Mouse (Mus musculus) heart, embryonic 11.5 days (tissue): ENCODE data around the gene Pus1. TPM values are rescaled to one million over a fixed set of nuclear protein-coding genes. Genes with fewer than 3 reads are reported as not detected.

Experiments
- ATAC-seq: fragments of 200-750 bp; cut with Nextera tagmentation; replicated peaks from 2 replicates; pipeline ENCODE4 v1.8.0; 2017; ENCODE audit warnings: moderate library complexity; ENCODE audit not compliant: insufficient number of reproducible peaks, low FRiP score, low TSS enrichment
- H3K27ac ChIP-seq: fragments of 300-500 bp; sonication (generic); 2 replicates; pipeline ENCODE4 v1.5.1; 2014; ENCODE audit warnings: mild to moderate bottlenecking, low read depth, low read length
- H3K27me3 ChIP-seq: fragments of 300-500 bp; sonication (generic); 2 replicates; pipeline ENCODE4 v1.6.1; 2014; ENCODE audit warnings: mild to moderate bottlenecking, low read length, mixed read lengths; ENCODE audit not compliant: control insufficient read depth, insufficient read depth
- H3K36me3 ChIP-seq: fragments of 300-500 bp; sonication (generic); 2 replicates; pipeline ENCODE4 v1.6.1; 2014; ENCODE audit warnings: mild to moderate bottlenecking, low read length, moderate library complexity, mixed read lengths; ENCODE audit not compliant: control insufficient read depth, insufficient read depth
- H3K4me1 ChIP-seq: fragments of 300-500 bp; sonication (generic); 2 replicates; pipeline ENCODE4 v1.6.1; 2014; ENCODE audit warnings: low read length; ENCODE audit not compliant: control insufficient read depth, insufficient read depth
- H3K4me2 ChIP-seq: fragments of 300-500 bp; sonication (generic); 2 replicates; pipeline ENCODE4 v1.6.1; 2014; ENCODE audit warnings: mild to moderate bottlenecking, moderate library complexity
- H3K4me3 ChIP-seq: fragments of 300-500 bp; sonication (generic); 2 replicates; pipeline ENCODE4 v1.5.1; 2014; ENCODE audit warnings: low read depth, low read length
- H3K9ac ChIP-seq: fragments of 300-500 bp; sonication (generic); 2 replicates; pipeline ENCODE4 v1.6.1; 2014; ENCODE audit warnings: mild to moderate bottlenecking, low read depth, low read length, moderate library complexity
- H3K9me3 ChIP-seq: fragments of 300-500 bp; sonication (generic); replicated peaks from 2 replicates; pipeline ENCODE4 v1.6.1; 2016; ENCODE audit warnings: low read length; ENCODE audit not compliant: control insufficient read depth
- WGBS: fragments of 180-500 bp; shearing (Covaris S2); extraction: QIAGEN DNeasy Blood & Tissue Kit; methylation state at CpG from one replicate; pipeline ENCODE4 v1.1.7; 2014; ENCODE audit not compliant: insufficient replicate concordance; 5-methylcytosine and 5-hydroxymethylcytosine counted together
- polyA plus RNA-seq: library from polyadenylated mRNA; unstranded; fragments of >200 nt; fragmentation: Nextera tagmentation; extraction: Ambion mirVana; gene quantifications from 2 replicates; pipeline ENCODE4 v1.2.1, GENCODE M21; 2014

The Pus1 gene
- polyA plus RNA-seq = 19.6 and 23.2 TPM in 2 replicates

DNA sequence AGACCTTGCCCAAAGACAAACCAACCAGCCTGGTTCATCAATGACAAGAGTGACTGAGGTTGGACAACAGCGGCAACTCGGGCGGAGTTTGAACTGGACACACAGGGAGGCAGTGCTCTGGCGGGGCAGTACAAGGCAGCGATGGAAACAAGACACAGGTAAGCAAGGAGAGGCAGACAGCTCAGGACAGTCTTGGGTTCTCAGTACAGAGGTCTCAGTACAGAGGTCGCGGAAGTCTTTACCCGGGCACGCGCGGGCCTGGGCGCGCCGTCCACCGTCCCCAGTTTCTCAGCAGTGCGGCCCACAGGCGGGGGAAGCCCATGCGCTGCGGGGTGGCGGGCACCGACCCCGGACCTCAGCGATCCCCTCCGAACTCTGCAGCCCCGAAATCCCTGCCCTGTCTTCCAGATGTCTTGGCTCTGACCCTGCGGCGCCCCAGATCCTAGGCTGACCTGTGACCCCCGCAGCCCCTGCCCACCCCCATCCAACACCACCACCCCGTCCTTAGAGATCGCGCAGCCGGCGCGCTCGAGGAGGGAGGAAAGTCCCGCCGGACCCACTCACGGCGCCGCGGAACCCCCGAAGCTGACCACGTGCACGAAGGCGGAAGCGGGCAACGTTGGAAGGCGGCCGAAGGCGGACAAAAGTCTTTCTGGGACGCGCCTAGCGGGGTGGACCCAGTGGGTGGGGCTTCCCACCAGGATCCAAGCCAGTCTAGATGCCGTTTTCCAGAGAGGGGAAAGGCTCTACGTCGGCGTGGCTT lies at the start of gene Pus1:
Gene Pus1 (minus strand): TSS at position 662 of the 763 bp plus-strand sequence.
- H3K4me1 ChIP-seq = peaks cover 3% of the 10 kb centered on the region; the same call in 1 of the 2 replicates
- under 1% methylated on average over 56 of the region's 57 CpGs for WGBS

DNA sequence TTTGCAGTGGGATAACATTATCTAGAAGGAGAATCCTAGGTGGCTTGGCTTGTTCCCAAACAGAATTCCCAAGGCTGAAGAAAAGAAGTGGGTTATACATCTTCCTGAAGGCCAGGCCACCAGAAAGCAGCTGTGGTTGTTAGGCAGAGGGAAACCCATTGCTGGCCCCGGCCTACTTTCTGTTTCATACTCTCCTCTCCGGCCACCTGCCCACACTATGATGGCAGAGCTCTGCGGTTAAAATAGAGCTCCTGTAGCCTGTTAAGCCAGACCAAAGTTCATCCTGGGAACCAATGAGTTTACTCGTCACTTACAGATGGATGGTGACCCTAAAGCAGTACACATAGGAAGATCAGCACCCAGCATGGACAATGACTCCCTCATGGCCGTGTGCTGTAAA lies 47.1 kb upstream of the Pus1 start:
- Histone ChIP-seq H3K9ac (no peak overlapping the region), H3K4me1 (no peaks in the 10 kb centered on the region), H3K9me3 (no peaks in the 10 kb centered on the region), H3K36me3 (no peaks in the 10 kb centered on the region), H3K27ac (no peak overlapping the region), H3K4me2 (no peak overlapping the region), H3K4me3 (no peak overlapping the region), H3K27me3 (no peaks in the 10 kb centered on the region)
- ATAC-seq = no peak
- WGBS = 88% methylated on average over 5 of the region's 5 CpGs

More for the DNA sequence above, at the start of gene Pus1:
- Histone ChIP-seq H3K4me3 (peak within 1 kb of the TSS; percentile 89), H3K9me3 (no peaks in the 10 kb centered on the region), H3K36me3 (peaks cover 9% of the 10 kb centered on the region), H3K9ac (peak within 1 kb of the TSS; percentile 85), H3K27me3 (no peaks in the 10 kb centered on the region), H3K27ac (0 out of 2 replicates have a peak within 1 kb of the TSS, but pooled peaks have one; percentile 16), H3K4me2 (peak within 1 kb of the TSS; percentile 87)
- peak; percentile 81 for ATAC-seq

DNA sequence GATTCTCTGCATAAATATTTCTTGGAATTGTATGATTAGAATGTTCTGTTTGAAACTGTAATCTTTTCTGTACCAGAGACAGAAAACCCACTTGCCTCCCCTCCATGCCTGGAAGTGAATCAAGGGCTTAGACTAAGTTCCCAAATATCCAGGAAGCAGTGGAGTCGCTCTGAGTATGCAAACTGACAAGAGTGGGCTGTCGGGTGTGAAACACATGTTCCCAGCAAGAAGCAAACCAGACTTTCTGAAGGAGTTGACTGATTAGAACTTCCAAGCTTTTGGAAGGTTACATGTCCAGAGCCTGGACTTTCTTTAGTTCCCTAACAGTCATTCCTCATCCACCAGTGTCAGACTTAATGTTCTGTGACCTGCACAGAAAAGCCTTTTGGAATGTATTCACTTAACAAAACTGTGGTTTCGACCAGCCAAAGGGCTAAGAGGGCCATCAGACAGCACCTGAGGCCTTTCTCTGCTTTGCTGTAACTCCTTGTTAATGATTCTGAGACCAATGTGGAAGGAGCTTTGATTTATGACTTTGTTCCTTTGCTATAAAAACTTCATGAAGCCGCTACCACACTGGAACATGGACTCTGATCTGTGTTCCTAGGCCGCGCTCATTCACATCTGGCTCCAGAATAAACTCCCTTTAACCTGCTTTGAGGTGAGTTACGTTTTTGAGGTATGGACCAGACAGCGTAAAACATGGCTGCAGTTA lies 46.5 kb upstream of the Pus1 start:
- Histone ChIP-seq H3K9ac (no peak overlapping the region), H3K4me2 (no peak overlapping the region), H3K27me3 (no peaks in the 10 kb centered on the region)

DNA sequence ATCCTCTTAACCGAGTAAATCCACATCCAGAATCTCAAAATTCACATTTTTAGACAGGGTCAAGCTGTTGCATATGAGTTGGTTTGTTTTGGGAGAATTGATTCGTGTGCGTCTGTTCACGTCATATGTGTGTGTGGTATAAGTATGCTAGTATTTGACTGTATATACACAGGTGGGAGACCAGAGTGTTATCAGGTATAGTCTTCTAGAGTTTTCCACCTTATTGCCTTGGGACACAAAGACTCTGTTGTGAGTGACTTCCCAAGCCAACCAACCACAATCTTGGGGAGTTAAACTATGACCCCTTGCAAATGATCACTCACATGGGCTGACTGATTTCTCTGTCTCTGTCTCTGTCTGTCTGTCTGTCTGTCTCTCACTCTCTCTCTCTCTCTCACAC lies 44.0 kb upstream of the Pus1 start:
- no peaks in the 10 kb centered on the region for H3K27me3 ChIP-seq
- H3K4me2 ChIP-seq = no peak overlapping the region
- H3K9me3 ChIP-seq = no peaks in the 10 kb centered on the region
- no peaks in the 10 kb centered on the region for H3K36me3 ChIP-seq
- H3K4me1 ChIP-seq = no peaks in the 10 kb centered on the region
- ATAC-seq = no peak
- no peak overlapping the region for H3K4me3 ChIP-seq
- no peak overlapping the region for H3K9ac ChIP-seq
- no peak overlapping the region for H3K27ac ChIP-seq
- 82% methylated on average over 4 of the region's 4 CpGs for whole genome bisulfite sequencing

More for the DNA sequence above, 46.5 kb upstream of the Pus1 start:
- Histone ChIP-seq H3K4me1 (no peaks in the 10 kb centered on the region), H3K9me3 (no peaks in the 10 kb centered on the region), H3K36me3 (no peaks in the 10 kb centered on the region), H3K4me3 (no peak overlapping the region), H3K27ac (no peak overlapping the region)
- no peak for ATAC-seq
- WGBS = 84% methylated on average over 8 of the region's 8 CpGs

GRCm38 (mm10) chr5:110809667-110810325 lies 29.3 kb upstream of the Pus1 start, which contains the start of gene Ulk1:
Ulk1 (minus strand) TSS chr5:110810097.
- ATAC-seq = peak; percentile 93

DNA sequence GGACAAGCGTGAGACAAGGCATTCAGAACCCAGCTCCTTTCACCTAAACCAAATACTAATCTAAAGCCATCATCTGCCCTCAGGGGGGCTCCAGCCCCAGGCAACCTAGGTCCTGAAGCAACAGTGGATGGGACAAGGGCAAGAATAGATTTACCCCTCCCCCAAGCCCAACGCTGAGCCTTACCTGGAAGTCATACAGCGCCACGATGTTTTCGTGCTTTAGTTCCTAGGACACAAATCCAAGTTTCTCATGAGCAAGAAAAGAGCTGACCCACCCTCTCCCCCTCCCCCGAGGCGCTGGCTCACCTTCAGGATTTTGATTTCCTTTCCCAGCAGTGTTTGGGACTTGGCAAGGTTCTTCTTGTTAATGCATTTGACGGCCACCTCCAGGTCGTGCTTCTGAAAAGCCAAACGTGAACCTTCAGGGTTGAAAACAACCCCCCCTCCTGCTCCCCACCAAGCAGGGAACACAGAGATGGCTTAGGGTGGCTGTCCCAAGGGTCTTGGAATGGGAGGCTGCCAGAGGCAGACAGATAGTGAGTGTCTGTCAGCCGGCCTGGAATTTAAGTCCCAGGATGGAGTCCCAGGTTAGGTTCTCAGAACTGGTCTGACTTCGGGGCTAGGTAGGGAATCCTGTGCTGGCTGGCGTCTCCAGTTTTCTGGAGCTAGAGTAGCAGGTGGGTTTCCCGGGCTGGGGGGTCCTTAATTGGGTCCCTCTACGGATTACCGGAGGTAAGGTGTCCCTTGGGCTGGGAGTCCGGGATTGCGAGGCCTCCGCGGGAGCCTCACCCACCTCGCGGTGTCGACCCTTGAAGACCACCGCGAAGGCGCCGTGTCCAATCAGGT lies 28.6 kb upstream of the Pus1 start:
- H3K9ac ChIP-seq = peak overlapping the region; percentile 83
- H3K4me1 ChIP-seq = peaks cover 25% of the 10 kb centered on the region
- H3K4me3 ChIP-seq = peak overlapping the region; percentile 93
- peak overlapping the region; percentile 98 for H3K4me2 ChIP-seq
- H3K27me3 ChIP-seq = no peaks in the 10 kb centered on the region
- no peaks in the 10 kb centered on the region for H3K9me3 ChIP-seq
- peak; percentile 0; the same call in 1 of the 2 replicates for ATAC-seq
- no peaks in the 10 kb centered on the region; the same call in 1 of the 2 replicates for H3K36me3 ChIP-seq
- 2% methylated on average over 27 of the region's 27 CpGs for WGBS
- peak overlapping the region; percentile 80; the same call in 1 of the 2 replicates for H3K27ac ChIP-seq

More at GRCm38 (mm10) chr5:110809667-110810325, 29.3 kb upstream of the Pus1 start, which contains the start of gene Ulk1:
- Histone ChIP-seq H3K27ac (peak within 1 kb of the TSS; percentile 80), H3K4me2 (peak within 1 kb of the TSS; percentile 98), H3K36me3 (no peaks in the 10 kb centered on the region; the same call in 1 of the 2 replicates), H3K9ac (peak within 1 kb of the TSS; percentile 83), H3K9me3 (no peaks in the 10 kb centered on the region), H3K4me1 (peaks cover 22% of the 10 kb centered on the region), H3K4me3 (peak within 1 kb of the TSS; percentile 93), H3K27me3 (no peaks in the 10 kb centered on the region)
- WGBS = under 1% methylated on average over 74 of the region's 80 CpGs

DNA sequence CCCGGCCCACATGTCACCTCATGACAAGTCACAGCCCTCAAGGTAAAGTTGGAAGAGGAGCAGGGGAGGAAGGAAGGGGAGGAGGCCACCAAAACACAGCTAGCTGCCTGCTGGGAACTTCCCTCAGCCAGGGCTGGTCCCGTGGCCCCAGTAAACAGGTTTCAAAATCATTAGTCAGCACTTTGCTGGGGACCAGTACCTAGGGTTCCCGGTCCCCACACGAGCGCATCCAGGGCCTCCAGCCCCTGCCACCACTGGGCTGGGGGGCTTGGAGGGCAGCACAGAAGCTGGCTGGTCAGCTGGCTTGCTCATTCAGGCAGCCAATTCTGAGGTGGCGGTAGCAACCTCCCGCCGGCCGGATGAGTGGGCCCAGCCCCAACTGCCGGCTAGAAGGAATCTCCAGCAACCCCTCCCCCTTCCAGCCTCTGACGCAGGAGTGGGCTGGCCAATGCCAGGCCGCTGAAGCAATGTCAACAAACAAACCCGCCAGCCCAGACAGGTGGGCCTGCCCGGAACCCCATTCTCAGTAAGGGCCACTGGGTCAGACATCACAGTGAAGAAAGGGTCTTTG lies 27.7 kb upstream of the Pus1 start:
- Histone ChIP-seq H3K4me2 (peak overlapping the region; percentile 98), H3K4me1 (peaks cover 25% of the 10 kb centered on the region), H3K36me3 (no peaks in the 10 kb centered on the region; the same call in 1 of the 2 replicates), H3K9ac (peak overlapping the region; percentile 83), H3K4me3 (peak overlapping the region; percentile 93), H3K27me3 (no peaks in the 10 kb centered on the region), H3K9me3 (no peaks in the 10 kb centered on the region), H3K27ac (peak overlapping the region; percentile 54)
- 3% methylated on average over 14 of the region's 14 CpGs for WGBS
- ATAC-seq = peak; percentile 72
